Mouse (Mus musculus) stomach, postnatal 0 days (tissue): ENCODE results near the gene Sept9.

Source experiments
- CTCF ChIP-seq: IDR thresholded peaks from 2 replicates; pipeline ENCODE4 v1.5.1; 2016; ENCODE audit warnings: antibody characterized with exemption, low read depth, mild to moderate bottlenecking, moderate library complexity
- EP300 ChIP-seq: optimal IDR thresholded peaks from 2 replicates; pipeline ENCODE3; 2016; ENCODE audit warnings: antibody characterized with exemption

- TF ChIP-seq CTCF (no peak), EP300 (no peak)
Observed at GRCm38 (mm10) chr11:117353126-117353525, 153.7 kb downstream of the Sept9 start.
